Mouse (Mus musculus) gastrocnemius, adult 8-10 months (tissue): Measurements from ENCODE around the gene Pak4. TPM values are rescaled to one million over a fixed set of nuclear protein-coding genes. Genes with fewer than 3 reads are reported as not detected.
A peak's percentile ranks its signal among the peaks of the same experiment; 100 is the strongest.
"Not testable (repeated sequence)": the region's sequence is repeated elsewhere in the genome, so short reads cannot be mapped to it uniquely, and the experiment has no call there.

Experiments used
- DNase-seq, 2 experiments: peaks; one replicate each; pipeline ENCODE4 v3.0.0; 2022; ENCODE audit warnings: low spot score in 2 of 2
- total RNA-seq, 4 experiments: library from RNA; stranded (reverse); gene quantifications; 2 replicates each; pipeline ENCODE4 v1.2.4; 2022

Gene Pak4
- total RNA-seq = 1 to 10 TPM; 1.8 to 3.7 (median 2.9) TPM

DNA sequence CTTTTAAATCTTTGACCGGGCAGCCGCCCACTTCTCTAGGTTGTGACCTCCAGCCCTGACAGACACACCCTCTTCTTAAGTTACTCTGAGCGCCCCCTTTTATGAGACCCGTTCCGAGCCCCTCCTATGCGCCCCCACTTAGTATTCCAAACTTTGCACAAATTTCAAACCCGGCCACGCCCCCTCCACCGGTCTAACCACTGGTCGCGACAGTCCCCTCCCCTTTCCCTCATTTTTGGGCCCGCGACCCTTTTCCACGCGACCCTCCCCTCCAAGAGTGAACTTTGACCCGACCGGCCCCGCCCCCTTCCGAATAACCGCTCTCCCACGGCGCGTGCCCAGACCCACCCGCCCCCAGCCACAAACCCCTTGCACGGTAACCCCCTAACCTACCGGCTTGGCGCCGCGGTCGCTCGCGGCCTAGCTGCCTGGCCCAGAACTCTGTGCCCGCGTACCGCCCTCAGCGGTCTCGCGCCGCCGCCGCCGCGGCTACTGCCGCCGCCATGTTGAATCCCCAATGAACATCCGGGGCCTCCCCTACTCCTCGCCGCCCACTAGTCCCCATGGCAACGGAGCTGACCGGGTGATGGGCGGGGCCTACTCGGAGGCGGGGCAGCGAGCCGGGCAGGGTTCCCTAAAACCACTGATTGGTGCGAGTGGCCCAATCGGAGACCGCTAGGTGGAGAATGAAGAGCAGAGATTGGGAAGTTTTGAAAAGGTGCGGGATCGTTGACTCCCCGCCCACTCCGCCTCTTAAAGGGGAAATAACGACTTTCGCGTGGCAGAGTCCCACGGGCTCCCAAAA is at the start of gene Pak4, which contains the start of gene Samd4b:
Gene Pak4, minus strand, starts transcription at position 544 of the 805 bp plus-strand sequence.
Gene Samd4b, minus strand, starts transcription at position 503 of the 805 bp plus-strand sequence.
- DNase-seq = peak; percentile 98

DNA sequence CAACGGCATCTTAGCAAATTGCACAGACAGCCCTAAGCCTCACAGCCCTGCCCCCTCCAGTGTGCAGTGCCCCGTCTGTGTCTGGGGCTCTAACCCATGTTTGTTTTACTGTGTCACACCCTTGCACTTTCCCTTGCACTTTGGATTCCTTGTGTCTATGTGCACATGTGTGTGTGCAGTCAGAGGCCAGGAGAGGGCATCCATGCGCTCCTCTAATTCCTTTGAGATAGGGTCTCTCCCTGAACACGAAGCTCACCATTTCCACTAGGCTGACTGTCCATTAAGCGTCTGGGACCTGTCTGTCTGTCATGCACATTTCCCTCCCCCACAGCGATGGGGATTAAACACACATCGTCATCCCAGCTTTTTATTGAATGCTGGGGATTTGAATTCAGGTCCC is 49.0 kb upstream of the Pak4 start:
- DNase-seq = no peak

DNA sequence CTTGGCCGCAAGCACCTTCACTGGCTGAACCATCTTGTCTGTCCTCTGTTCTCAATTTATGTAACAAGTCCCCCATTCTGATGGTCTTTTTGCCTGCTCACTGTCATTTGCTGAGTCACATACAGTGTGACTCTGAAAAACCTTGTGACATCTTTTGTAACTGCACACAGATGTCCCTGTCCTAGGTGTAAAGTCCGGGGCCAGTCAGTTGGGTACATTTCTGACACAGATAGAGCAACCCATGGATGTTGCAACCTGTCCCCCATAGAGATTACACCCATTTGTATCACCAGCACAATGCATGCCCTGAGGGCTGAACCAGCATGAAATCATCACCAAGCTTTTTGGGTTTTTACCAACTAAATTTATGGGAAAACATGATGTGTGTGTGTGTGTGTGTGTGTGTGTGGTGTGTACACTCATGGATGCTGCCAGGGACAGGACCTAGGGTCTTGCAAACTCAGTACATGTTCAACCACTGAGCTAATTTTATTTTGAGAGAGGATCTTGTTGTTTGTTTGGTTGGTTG is 48.0 kb upstream of the Pak4 start:
- DNase-seq = no peak

DNA sequence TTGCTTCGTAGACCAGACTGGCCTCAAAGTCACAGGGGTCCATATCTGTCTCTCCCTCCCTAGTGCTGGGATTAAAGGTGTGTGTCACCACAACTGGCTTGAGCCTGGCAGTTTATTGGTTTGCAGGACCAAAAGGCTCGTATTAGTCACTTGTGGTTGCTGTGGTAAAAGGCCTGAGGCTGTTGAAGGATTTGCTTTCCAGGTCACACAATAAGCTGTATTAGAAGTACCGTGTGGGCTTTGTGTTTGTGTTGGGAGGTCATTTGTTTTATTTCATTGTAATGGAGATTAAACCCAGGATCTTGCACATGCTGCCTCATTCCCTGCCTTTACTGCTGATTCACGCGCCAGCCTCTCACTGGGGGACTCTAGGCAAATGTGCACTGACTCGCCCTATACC is 47.4 kb upstream of the Pak4 start:
- no peak for DNase-seq

DNA sequence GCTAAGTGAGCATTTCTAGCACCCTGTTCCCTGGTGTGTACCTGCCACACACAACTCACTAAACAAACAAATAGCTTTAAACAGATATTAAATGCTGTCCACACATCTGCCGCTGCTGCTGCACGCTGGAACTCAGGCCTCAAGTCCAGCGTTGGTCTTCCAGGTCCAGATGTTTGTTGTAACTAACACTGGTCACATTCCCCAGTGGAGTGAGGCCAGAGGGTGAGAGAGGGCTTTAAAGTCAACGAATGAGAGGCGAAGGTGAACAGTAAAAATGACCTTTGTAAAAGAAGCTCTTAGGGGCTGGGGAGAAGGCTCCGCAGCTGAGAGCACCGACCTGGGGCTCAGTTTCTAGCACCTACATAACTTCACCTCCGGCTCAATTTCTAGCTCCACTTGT is 43.6 kb upstream of the Pak4 start:
- no peak for DNase-seq

DNA sequence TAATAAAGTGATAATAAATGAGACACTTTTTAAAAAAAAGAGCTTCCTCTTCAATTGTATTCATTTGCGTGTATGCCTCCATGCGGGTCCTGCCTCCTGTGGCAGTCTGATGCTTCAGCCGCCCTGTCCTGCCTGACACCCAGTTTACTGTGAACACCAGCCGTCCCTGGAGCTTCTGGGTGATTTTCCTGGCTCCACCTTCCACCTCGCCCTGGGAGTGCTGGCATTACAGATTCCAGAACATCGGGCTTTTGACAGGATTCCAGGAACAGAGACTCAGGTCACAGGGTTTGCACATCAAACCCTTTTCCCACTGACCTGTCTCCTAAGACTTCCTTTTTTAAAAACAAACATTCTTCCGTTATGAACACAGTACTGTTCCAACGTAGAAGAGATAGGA is 39.5 kb upstream of the Pak4 start:
- DNase-seq = no peak

DNA sequence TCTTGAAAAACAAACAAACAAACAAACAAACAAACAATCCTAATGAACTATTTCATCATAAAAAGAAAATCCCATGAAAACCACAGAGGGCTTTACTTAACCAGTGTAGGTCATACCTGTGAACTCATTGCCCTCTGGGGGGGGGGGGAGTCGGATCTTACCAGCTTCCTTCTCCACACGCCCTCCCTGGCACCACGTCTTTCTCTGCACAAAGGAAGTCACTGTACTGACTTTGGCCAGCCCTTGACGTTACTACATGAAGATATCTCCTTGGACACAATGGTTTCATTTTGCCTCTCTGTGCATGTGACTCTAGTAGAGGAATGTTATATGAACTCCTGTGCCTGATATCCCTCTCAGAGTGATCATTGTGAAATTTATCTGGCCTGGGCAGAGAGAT is 36.1 kb upstream of the Pak4 start:
- no peak for DNase-seq

DNA sequence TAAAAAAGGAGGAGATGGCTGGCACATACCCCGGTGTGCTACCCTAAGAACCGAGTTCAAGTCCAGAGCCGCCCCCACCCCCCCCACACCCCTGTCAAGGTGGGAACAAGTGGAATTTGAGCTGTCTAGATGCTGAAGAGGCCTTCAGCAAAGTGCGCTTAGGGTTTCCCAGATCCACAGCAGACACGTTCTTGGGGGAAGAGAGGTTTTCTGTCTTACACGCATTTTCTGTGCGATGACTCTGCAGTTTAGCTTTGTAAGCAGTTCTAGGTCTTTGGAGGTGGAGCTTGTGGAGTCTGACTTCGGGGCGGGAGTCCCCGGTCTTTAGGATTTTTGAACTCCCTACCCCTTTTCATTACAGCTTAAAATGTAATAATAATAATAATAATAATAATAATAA is 33.1 kb upstream of the Pak4 start, which contains the start of gene Acp7:
Gene Acp7, minus strand, starts transcription at position 260 of the 400 bp plus-strand sequence.
- DNase-seq = no peak

DNA sequence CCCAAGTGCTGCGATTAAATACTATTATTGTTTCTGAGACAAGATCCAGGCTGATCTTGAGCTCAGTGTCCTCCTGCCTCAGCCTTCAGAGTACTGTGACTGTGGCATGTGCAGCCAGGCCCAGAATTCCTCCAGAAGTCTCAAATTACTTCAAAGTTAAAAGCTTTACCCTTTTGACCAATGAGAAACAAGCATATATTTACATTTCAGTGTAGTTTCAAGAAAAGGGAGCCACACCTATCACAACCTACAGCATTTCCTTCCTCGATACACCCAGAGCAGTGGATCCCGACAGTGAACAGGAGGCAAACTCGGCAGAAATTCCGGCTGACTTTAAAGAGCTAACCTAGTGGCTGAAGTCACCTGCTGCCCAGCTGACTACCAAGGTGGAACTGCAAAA is 26.8 kb upstream of the Pak4 start:
- DNase-seq = no peak

DNA sequence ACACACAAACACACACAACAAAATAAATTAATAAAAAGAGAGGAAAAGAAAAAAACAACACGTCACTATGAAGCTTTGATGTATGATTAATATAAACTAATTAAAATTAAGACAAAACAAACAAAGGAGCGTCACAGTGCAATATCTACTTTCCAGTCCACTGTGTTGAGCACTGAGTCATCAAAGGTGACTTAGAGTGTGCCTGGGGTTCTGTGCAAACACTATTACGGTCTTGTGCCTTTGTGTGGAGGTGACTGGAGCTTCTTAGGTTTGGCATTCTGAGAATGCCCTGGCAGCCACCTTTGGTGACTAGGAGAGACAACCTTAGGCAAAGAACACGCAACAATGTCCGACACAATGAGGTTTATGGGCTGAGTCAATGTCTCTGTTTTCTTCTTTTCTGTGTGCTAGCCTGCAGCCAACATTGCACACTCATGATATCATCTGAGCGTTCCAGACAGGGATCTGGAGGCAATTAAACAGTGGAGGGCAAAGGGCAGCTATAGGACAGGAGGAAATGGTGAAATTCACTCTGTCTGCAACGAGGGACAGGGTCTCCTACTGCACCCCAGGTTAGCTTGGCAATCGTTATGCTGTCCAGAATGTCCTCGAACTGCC is 21.2 kb upstream of the Pak4 start:
- no peak for DNase-seq

DNA sequence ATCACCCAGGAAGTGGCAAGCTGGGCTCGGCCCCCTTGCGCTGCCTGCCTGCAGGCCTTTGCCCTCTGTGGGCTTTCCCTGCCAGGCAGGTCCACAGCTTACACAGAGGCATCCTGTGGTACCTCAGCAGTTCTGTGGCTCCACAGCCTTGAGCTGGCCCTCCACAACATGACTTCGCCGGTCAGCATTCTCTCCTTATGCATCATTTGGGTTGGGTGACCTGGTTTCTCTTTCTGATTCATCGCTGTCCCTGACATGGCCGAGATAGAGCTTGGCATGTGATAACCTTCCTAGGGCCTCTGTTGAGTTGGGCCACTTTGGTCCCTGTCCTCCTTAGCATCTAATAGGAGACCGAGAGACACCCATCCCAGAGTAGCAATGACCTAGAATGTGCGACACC is 8.0 kb upstream of the Pak4 start:
- DNase-seq = no peak

DNA sequence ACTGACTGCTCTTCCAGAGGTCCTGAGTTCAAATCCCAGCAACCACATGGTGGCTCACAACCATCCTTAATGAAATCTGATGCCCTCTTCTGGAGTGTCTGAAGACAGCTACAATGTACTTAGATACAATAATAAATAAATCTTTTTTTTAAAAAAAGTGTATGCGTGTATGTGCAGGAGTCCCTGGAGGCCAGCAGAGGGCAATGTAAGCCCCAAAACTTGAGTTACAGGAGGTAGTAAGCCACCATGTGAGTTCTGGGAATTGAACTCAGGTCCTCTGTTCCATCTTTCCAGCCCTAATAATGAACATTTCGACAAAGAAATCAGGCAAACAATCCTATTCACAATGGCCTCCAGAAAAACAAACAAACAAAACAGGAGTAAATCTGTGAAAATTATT is 5.8 kb upstream of the Pak4 start:
- not testable (repeated sequence) for DNase-seq

DNA sequence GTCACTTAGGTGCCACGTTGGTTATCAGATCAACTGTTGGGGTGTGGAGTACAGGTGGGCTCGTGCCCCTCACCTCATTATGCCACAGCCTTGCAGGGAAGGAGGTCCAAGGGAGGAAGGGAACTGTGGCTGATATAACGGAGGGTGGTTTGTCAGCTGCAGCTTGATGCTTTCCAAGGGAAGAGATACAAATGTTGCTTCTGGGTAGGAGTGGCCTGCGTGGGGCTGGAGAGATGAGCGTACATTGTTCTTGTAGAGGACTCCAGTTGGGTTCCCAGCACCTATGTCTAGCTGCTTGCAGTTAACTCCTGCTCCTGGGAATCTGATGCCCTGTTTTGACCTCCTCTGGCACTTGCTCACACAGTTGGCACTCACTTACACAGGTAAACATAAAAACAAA is 5.2 kb upstream of the Pak4 start:
- no peak for DNase-seq

DNA sequence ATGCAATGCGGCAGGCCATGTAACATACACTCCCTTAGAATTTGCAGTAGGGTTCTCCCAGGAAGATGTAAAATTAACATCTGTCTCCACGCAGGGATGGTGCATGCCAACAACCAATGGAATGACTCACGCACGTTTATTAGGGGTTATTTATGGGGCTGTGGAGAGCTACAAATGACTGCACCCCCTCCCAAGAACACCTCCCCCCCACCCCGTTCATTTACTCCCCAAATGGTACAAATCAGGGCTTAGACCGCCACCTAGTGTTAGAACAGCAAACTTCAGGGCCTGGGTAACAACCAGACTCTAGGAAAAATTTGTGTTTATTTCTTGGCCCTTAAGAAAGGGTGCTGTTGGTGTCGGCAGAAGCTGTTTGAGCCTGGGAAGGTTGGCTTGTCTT is 3.7 kb upstream of the Pak4 start:
- DNase-seq = peak; percentile 7 to 27

DNA sequence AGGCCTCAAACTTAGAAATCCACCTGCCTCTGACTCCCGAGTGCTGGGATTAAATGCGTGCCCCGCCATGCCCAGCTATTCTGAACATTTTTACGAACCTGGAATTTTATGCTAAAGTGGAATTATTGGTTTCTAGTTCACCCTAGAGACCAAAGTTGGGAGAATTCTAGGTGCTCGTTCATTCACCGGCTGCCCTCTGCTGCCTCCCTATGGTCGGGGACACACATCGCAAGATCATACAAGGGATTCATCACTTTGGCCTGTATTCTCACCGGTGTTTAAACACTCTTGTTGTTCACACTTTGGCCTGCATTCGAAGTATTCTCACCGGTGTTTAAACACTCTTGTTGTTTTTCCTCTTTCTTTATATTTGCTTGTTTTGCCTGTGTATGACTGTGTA is 3.0 kb upstream of the Pak4 start:
- no peak for DNase-seq

DNA sequence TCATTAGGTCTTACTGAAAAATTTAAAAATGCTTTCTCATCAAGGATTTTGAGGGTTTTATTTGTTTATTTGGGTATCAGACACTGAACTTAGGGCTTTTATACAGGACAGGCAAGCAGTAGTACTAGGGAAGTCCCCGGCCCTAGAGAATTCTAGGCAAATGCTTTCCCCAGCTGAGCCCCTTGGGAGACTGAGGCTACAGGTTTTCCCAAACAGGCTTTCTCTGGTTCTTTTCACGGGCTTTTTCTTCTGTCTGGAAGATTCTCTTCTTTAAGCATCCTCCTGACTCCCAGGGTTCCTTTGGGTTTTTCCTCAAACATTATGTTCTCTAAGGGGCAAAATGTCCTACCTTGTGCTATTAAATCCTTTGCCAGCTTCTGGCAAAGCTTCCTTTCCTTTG is 966 bp upstream of the Pak4 start:
- DNase-seq = no peak

DNA sequence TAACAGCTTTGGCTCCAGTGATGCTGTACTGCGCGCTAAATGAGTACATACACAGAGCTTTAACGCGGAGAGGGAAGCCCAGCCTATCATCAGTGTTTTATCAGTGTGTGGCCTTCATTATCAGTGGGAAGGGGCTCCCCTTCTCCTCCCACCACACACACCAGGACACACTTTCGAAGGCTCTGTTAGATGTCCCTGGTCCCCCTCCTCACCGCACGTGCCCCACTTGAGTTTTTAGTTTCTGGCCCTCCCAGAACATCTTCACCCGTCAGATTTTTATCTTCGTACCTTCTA is 761 bp downstream of the Pak4 start:
- no peak for DNase-seq

DNA sequence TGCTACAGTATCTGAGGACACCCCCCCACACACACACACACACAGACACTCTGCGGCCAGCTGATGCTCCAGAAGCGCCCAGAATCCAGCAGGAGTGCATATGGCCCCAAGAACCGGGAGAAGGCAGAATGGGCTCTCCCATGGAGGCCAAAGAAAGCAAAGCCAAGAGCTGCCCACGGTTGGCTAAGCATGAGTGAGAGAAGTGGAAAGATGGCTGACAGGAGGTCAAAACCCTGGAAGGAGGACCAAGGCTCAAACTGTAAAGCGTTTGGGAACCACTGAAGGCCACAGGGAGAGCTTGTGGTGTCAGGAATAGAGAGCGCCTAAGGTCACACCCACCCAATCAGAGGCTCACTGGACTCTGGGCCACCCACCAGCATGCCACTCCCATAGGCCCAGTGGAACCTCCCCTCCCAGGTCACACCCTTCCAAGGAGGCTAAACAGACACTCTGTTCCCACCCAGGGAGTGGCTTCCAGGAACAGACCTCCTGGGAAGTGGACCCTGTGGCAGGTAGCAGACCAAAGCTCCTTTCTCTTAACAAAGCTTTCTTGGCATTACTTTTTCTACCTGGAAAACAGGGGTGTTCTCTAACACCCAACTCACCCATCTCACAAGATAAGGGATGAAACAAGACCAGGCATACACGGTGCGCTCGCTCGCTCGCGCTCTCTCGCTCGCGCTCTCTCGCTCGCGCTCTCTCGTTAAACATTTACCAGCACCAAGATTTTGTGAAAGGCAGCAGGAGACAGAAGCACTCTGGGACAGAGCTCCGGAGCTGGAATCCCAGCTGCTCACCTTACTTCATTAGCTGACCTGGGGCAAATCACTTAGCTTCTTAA is 1.3 kb downstream of the Pak4 start:
- DNase-seq = no peak

DNA sequence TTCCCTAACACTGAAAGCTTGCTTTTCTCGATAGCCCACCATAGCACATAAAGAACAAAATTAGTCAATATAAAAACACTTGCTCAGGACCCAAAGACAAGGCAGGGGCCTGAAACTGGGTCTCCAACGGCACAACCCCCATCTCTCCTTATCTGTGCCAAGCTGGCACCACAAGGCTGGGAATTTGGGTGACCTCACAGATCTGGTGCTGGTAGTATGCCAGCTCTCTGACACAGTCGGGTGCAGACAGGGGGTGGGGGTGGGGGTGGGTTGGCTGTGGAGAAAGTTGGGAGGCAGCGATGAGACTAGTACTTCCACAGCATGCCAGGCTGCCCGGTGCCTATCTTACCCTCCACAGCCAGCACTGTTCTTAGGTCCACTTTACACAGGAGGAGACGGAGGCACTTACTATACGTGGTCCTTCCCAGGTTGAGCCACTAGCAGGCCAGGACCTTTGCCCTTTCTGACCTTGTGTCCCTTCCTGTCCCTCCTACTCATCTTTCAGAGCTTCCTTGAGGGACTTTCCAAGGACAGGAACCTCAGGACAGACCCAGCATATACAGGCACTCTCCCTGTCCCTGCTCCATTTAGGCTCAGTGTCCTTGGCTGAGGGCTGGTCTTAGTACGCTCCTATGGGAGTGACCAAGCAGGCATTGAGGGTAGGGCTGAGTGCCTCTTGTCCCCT is 2.1 kb downstream of the Pak4 start:
- no peak for DNase-seq

DNA sequence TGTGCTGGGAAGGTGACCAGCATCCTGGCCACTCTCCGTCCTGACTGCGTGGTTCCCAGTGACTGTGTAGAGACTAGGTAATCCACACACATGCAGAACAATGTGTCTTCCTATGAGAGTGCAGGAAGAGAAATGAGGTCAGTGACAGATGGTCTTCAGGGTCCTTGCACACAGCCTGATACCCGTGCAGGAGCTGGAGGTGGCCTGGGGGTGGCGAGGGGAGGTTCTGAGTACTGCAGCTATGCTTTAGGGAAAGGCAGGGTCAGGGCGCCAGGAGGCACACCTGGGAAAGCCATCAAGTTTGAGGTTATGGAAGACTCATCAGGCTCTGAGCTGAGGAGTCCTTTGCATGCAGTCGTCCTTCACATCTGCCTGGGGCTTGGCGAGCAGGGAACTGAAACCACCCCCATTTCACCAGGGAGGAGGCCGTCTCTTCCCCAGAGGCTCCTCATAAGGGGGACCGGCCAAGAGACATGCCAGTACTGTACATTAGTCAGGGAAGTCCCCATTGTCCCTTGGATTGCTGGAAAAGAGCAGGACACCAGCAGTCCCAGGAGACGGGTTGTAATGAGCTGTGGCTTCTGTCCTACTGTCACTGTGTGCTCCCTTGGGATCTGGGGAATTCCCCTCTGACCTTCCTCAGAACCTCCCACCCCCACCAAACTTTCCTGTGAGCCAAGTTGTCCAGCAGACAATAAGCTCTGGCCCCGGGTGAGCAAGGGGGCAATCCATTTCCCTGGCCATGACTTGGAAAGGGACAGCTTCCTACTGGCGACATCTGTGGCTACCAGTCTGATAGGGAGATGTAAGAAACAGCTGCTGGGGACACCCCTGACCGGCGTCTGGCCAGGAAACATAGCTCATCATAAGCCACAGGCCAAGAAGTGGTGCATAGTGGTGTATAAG is 4.5 kb downstream of the Pak4 start:
- DNase-seq = peak in 1 of 2 experiments; percentile 43
